Mouse (Mus musculus) myocyte (in vitro differentiated cells): Measurements from ENCODE around the gene Tmem213. TPM values are rescaled to one million over a fixed set of nuclear protein-coding genes. Genes with fewer than 3 reads are reported as not detected.

Experiments used
- H3K27me3 ChIP-seq: one replicate; pipeline ENCODE4 v1.6.1; 2011; ENCODE audit not compliant: control insufficient read depth, insufficient read depth, insufficient read length
- H3K36me3 ChIP-seq: one replicate; pipeline ENCODE4 v1.6.1; 2011; ENCODE audit not compliant: control insufficient read depth, insufficient read depth
- H3K4me2 ChIP-seq: one replicate; pipeline ENCODE4 v1.6.1; 2011; ENCODE audit warnings: low read depth, control low read depth
- H3K4me3 ChIP-seq: one replicate; pipeline ENCODE4 v1.5.1; 2011; ENCODE audit warnings: mild to moderate bottlenecking, control low read depth, moderate library complexity
- H3K79me2 ChIP-seq: one replicate; pipeline ENCODE4 v1.6.1; 2011; ENCODE audit not compliant: control insufficient read depth, insufficient read depth
- H3ac ChIP-seq: one replicate; pipeline ENCODE4 v1.6.1; 2011; ENCODE audit not compliant: control insufficient read depth, insufficient read length
- CEBPB ChIP-seq: IDR thresholded peaks from 2 replicates; pipeline ENCODE4 v1.6.1; 2011; ENCODE audit warnings: mild to moderate bottlenecking, moderate library complexity; ENCODE audit not compliant: poor library complexity, insufficient read depth, severe bottlenecking
- E2F4 ChIP-seq: IDR thresholded peaks from one replicate; pipeline ENCODE4 v1.6.1; 2011; ENCODE audit warnings: mild to moderate bottlenecking, control low read depth, moderate library complexity; ENCODE audit not compliant: insufficient read depth
- MAX ChIP-seq: IDR thresholded peaks from one replicate; pipeline ENCODE4 v1.6.1; 2011; ENCODE audit warnings: low read depth, mild to moderate bottlenecking, control low read depth
- MYOD1 ChIP-seq, 3 experiments: IDR thresholded peaks; one replicate each; pipeline ENCODE4 v1.6.1; 2011; ENCODE audit warnings: control low read depth in 2 of 3, low read depth in 2 of 3, mild to moderate bottlenecking in 2 of 3, moderate library complexity in 1 of 3; ENCODE audit not compliant: insufficient read length in 2 of 3, control insufficient read depth in 1 of 3
- MYOG ChIP-seq, 3 experiments: IDR thresholded peaks; one replicate each; pipeline ENCODE4 v1.6.1; 2011; ENCODE audit warnings: control low read depth in 2 of 3, low read depth in 2 of 3, mild to moderate bottlenecking in 2 of 3; ENCODE audit not compliant: insufficient read length in 2 of 3, control insufficient read depth in 1 of 3, insufficient read depth in 1 of 3
- POLR2A ChIP-seq: IDR thresholded peaks from one replicate; pipeline ENCODE4 v1.6.1; 2011; ENCODE audit warnings: low read depth, mild to moderate bottlenecking, control low read depth, moderate library complexity; ENCODE audit not compliant: insufficient read length
- POLR2AphosphoS2 ChIP-seq: IDR thresholded peaks from one replicate; pipeline ENCODE4 v1.6.1; 2011; ENCODE audit warnings: low read depth, control low read depth; ENCODE audit not compliant: insufficient read length
- REST ChIP-seq: IDR thresholded peaks from one replicate; pipeline ENCODE4 v1.6.1; 2011; ENCODE audit warnings: mild to moderate bottlenecking, control low read depth, moderate library complexity; ENCODE audit not compliant: insufficient read depth, insufficient read length
- SRF ChIP-seq: IDR thresholded peaks from one replicate; pipeline ENCODE4 v1.6.1; 2011; ENCODE audit warnings: low read depth; ENCODE audit not compliant: control insufficient read depth, insufficient read length
- TCF12 ChIP-seq: IDR thresholded peaks from one replicate; pipeline ENCODE4 v1.6.1; 2011; ENCODE audit warnings: mild to moderate bottlenecking, control low read depth; ENCODE audit not compliant: poor library complexity, insufficient read depth, severe bottlenecking
- TCF3 ChIP-seq: IDR thresholded peaks from one replicate; pipeline ENCODE4 v1.6.1; 2011; ENCODE audit warnings: low read depth, control low read depth; ENCODE audit not compliant: insufficient read length
- USF1 ChIP-seq: IDR thresholded peaks from one replicate; pipeline ENCODE4 v1.6.1; 2011; ENCODE audit warnings: low read depth, mild to moderate bottlenecking, control low read depth, moderate library complexity
- polyA plus RNA-seq: library from polyadenylated mRNA; unstranded; fragments of >200 nt; fragmentation: generic; extraction: Trizol; gene quantifications from one replicate; pipeline ENCODE4 v1.2.1, GENCODE M21; 2012; ENCODE audit warnings: missing spikeins

Tmem213 gene
- polyA plus RNA-seq, 1 experiment: not detected

DNA sequence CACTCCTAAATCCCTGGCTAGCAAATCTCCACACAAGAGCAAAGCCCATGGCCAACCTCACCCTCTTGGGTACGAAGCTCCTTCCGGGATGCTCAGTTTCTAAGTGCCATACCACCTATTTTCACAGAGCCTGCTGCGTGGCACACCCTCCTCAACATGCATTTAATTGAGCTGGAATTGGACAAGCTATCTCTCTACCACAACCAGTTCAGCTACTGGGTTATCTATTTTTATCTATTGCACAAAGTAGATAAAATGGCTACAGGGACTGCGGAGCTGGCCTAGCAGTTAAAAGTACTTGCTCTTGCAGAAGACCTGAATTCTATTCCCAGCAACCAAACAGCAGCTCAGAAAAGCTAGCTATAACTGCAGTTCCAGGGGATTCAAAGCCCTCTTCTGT is 37.8 kb upstream of the Tmem213 start:
- Histone ChIP-seq H3K4me2 (no peak overlapping the region), H3K4me3 (no peak overlapping the region), H3K36me3 (no peaks in the 10 kb centered on the region), H3K27me3 (no peaks in the 10 kb centered on the region), H3ac (no peak overlapping the region), H3K79me2 (no peaks in the 10 kb centered on the region)
- TF ChIP-seq MYOG (IDR thresholded peaks at IDR 0.05; ENCODE audit: control insufficient read depth in 1 of 3, insufficient read depth in 1 of 3, insufficient read length in 2 of 3, low read depth in 2 of 3) (no peak), E2F4 (no peak), MAX (no peak), TCF3 (no peak), POLR2AphosphoS2 (no peak), TCF12 (no peak), CEBPB (no peak)

GRCm38 (mm10) chr6:38072137-38072796 is 36.8 kb upstream of the Tmem213 start:
- Histone ChIP-seq H3ac (no peak overlapping the region), H3K79me2 (no peaks in the 10 kb centered on the region), H3K36me3 (no peaks in the 10 kb centered on the region), H3K27me3 (no peaks in the 10 kb centered on the region), H3K4me2 (no peak overlapping the region), H3K4me3 (no peak overlapping the region)
- no peak for TF ChIP-seq E2F4
- no peak for TF ChIP-seq TCF12
- no peak for TF ChIP-seq MYOD1 (IDR thresholded peaks at IDR 0.05; ENCODE audit: control insufficient read depth in 1 of 3, insufficient read length in 2 of 3, low read depth in 2 of 3)
- TF ChIP-seq REST: no peak
- TF ChIP-seq USF1: no peak
- TF ChIP-seq MYOG (IDR thresholded peaks at IDR 0.05; ENCODE audit: control insufficient read depth in 1 of 3, insufficient read depth in 1 of 3, insufficient read length in 2 of 3, low read depth in 2 of 3): no peak
- TF ChIP-seq CEBPB: no peak
- no peak for TF ChIP-seq MAX
- TF ChIP-seq POLR2AphosphoS2: no peak
- TF ChIP-seq TCF3: no peak
- TF ChIP-seq SRF: no peak
- TF ChIP-seq POLR2A: no peak

GRCm38 (mm10) chr6:38073592-38073991 is 35.5 kb upstream of the Tmem213 start:
- H3K36me3 ChIP-seq: no peaks in the 10 kb centered on the region
- H3K79me2 ChIP-seq: no peaks in the 10 kb centered on the region
- H3K27me3 ChIP-seq: no peaks in the 10 kb centered on the region
- no peak overlapping the region for H3ac ChIP-seq
- H3K4me2 ChIP-seq: no peak overlapping the region
- no peak overlapping the region for H3K4me3 ChIP-seq
- TF ChIP-seq MYOD1 (IDR thresholded peaks at IDR 0.05; ENCODE audit: control insufficient read depth in 1 of 3, insufficient read length in 2 of 3, low read depth in 2 of 3): no peak
- TF ChIP-seq CEBPB: no peak
- no peak for TF ChIP-seq TCF3
- TF ChIP-seq POLR2A: no peak
- no peak for TF ChIP-seq TCF12
- no peak for TF ChIP-seq REST
- TF ChIP-seq USF1: no peak
- TF ChIP-seq POLR2AphosphoS2: no peak
- no peak for TF ChIP-seq SRF
- no peak for TF ChIP-seq E2F4
- no peak for TF ChIP-seq MAX

- Histone ChIP-seq H3K36me3 (no peaks in the 10 kb centered on the region), H3K79me2 (no peaks in the 10 kb centered on the region), H3ac (no peak overlapping the region), H3K4me3 (no peak overlapping the region), H3K27me3 (no peaks in the 10 kb centered on the region), H3K4me2 (no peak overlapping the region)
- no peak for TF ChIP-seq SRF
- TF ChIP-seq MAX: no peak
These were observed 28.7 kb upstream of the Tmem213 start for GRCm38 (mm10) chr6:38080364-38080763.

GRCm38 (mm10) chr6:38081727-38082341 is 27.2 kb upstream of the Tmem213 start:
- no peak for TF ChIP-seq USF1
- TF ChIP-seq TCF12: no peak
- TF ChIP-seq MYOG (IDR thresholded peaks at IDR 0.05; ENCODE audit: control insufficient read depth in 1 of 3, insufficient read depth in 1 of 3, insufficient read length in 2 of 3, low read depth in 2 of 3): no peak
- no peak for TF ChIP-seq POLR2A
- no peak for TF ChIP-seq REST
- TF ChIP-seq SRF: no peak
- no peak for TF ChIP-seq MYOD1 (IDR thresholded peaks at IDR 0.05; ENCODE audit: control insufficient read depth in 1 of 3, insufficient read length in 2 of 3, low read depth in 2 of 3)
- TF ChIP-seq MAX: no peak
- TF ChIP-seq POLR2AphosphoS2: no peak
- TF ChIP-seq E2F4: no peak
- no peak for TF ChIP-seq CEBPB
- TF ChIP-seq TCF3: no peak
- no peak overlapping the region for H3K4me3 ChIP-seq
- H3K36me3 ChIP-seq: no peaks in the 10 kb centered on the region
- no peak overlapping the region for H3K4me2 ChIP-seq
- no peaks in the 10 kb centered on the region for H3K79me2 ChIP-seq
- H3ac ChIP-seq: no peak overlapping the region
- no peaks in the 10 kb centered on the region for H3K27me3 ChIP-seq
